Mouse (Mus musculus): ENCODE data around the gene Cryab. TPM values are rescaled to one million over a fixed set of nuclear protein-coding genes. Genes with fewer than 3 reads are reported as not detected.

Cryab gene
- polyA plus RNA-seq, 1 experiment from 2014 or later = 24.7 TPM

DNA sequence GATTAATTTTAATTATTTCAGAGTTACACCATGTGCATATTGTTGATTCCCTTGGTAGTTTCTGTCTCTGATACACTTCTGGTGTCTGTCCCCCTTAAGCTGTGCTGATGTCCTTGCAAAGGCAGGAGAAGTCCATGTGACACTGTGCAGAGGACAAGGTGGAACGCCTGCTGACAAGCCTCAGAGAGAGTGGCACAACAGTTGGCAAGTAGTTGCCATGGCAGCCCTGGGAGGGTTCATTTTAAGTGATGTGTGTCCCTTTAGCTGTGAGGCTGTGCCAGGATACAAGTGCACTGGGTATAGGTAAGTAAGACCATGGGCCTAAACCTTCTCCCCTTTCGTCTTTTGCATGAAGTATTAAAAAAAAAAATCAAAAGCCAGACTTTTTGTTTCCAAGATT, 18.9 kb downstream of the Cryab start:
- WGBS = 85% methylated on average over 2 of the region's 2 CpGs
- H3K9me3 ChIP-seq (replicated peaks) = no peaks in the 10 kb centered on the region
- H3K4me1 ChIP-seq = peaks cover 27% of the 10 kb centered on the region
- H3K27ac ChIP-seq (replicated peaks) = no peak overlapping the region
- peaks cover 12% of the 10 kb centered on the region for H3K36me3 ChIP-seq
- no peak overlapping the region for H3K4me3 ChIP-seq (replicated peaks)
- no peak overlapping the region for H3K4me2 ChIP-seq
- ATAC-seq (ENCODE audit: low FRiP score) = no peak
- H3K9ac ChIP-seq (replicated peaks) = no peak overlapping the region
- no peaks in the 10 kb centered on the region for H3K27me3 ChIP-seq (replicated peaks)

DNA sequence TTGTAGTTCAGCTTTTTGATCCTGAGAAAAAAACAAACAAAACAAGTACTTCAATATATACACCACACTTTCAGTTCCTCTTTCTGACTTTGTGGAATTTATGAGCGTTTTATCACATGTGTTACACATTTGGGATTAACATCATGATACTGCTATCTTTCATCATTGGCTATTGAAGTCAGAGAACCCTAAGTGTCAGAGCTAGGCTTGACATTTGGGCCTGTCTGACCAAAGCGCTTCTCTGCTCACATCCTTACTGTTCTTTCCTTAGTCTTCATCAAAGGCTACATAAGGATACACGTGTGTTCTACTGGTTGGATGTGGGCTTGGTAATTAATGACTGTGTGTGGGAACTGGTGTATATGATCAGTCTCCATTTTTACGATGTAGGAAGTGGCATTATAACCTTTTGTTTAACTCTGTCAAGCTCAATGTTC, 22.9 kb downstream of the Cryab start:
- ATAC-seq (ENCODE audit: low FRiP score) = no peak
- Histone ChIP-seq H3K9ac (replicated peaks) (peak overlapping the region; percentile 92; the same call in 1 of the 2 replicates), H3K27me3 (replicated peaks) (no peaks in the 10 kb centered on the region), H3K9me3 (replicated peaks) (no peaks in the 10 kb centered on the region), H3K4me2 (peak overlapping the region; percentile 73), H3K4me1 (peaks cover 28% of the 10 kb centered on the region), H3K27ac (replicated peaks) (0 out of 2 replicates have a peak overlapping the region, but pooled peaks have one; percentile 95), H3K36me3 (peaks cover 12% of the 10 kb centered on the region), H3K4me3 (replicated peaks) (peak overlapping the region; percentile 89)
- WGBS = 70% methylated on average over 4 of the region's 4 CpGs

GRCm38 (mm10) chr9:50774991-50775612, 24.0 kb downstream of the Cryab start, which contains the start of the genes Alg9 and 1110032A03Rik:
Gene Alg9 (plus strand): TSS chr9:50775019.
Gene 1110032A03Rik (minus strand): TSS chr9:50775520.
- H3K27me3 ChIP-seq (replicated peaks) = no peaks in the 10 kb centered on the region

DNA sequence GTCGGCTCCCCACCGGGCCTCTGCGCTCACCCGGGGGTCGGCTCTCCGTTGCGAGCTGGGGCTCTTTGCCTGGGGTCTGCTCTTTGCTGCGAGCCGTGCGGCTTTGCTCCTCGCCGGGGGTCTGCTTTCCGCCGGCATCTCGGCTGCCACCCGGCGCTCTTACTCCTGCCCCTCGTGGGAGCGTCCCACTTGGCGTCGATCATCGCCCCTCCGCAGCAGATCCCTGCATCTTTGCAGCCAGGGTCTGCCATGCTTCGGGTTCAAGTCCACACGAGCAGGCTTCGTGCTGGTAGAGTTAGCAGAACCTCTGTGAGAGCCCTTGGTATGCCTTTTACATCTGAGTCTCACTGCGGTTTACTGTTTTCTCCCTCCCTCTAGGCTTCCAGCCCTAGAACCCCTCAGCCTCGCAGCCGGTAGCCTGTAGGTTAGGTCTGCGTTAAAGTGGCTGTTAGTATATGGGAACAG, 24.6 kb downstream of the Cryab start:
- peak overlapping the region; percentile 95 for H3K27ac ChIP-seq (replicated peaks)
- H3K4me1 ChIP-seq = peaks cover 23% of the 10 kb centered on the region
- peaks cover 22% of the 10 kb centered on the region for H3K36me3 ChIP-seq
- H3K4me3 ChIP-seq (replicated peaks) = peak overlapping the region; percentile 89
- WGBS = under 1% methylated on average over 29 of the region's 30 CpGs
- H3K27me3 ChIP-seq (replicated peaks) = no peaks in the 10 kb centered on the region
- peak overlapping the region; percentile 73 for H3K4me2 ChIP-seq
- H3K9ac ChIP-seq (replicated peaks) = peak overlapping the region; percentile 92
- peak; percentile 68 for ATAC-seq (ENCODE audit: low FRiP score)
- no peaks in the 10 kb centered on the region for H3K9me3 ChIP-seq (replicated peaks)

More at GRCm38 (mm10) chr9:50774991-50775612, 24.0 kb downstream of the Cryab start, which contains the start of the genes Alg9 and 1110032A03Rik:
- peaks cover 18% of the 10 kb centered on the region for H3K36me3 ChIP-seq
- H3K9me3 ChIP-seq (replicated peaks) = no peaks in the 10 kb centered on the region
- H3K4me3 ChIP-seq (replicated peaks) = peak within 1 kb of the TSS; percentile 89
- H3K9ac ChIP-seq (replicated peaks) = peak within 1 kb of the TSS; percentile 92
- peak; percentile 79 for ATAC-seq (ENCODE audit: low FRiP score)
- H3K4me2 ChIP-seq = peak within 1 kb of the TSS; percentile 73
- H3K27ac ChIP-seq (replicated peaks) = peak within 1 kb of the TSS; percentile 95
- WGBS = under 1% methylated on average over 43 of the region's 51 CpGs
- H3K4me1 ChIP-seq = peaks cover 23% of the 10 kb centered on the region

- Histone ChIP-seq H3K4me1 (peaks cover 23% of the 10 kb centered on the region), H3K27ac (replicated peaks) (peak overlapping the region; percentile 95; the same call in 1 of the 2 replicates), H3K9me3 (replicated peaks) (no peaks in the 10 kb centered on the region), H3K36me3 (peaks cover 25% of the 10 kb centered on the region), H3K27me3 (replicated peaks) (no peaks in the 10 kb centered on the region), H3K4me2 (peak overlapping the region; percentile 73), H3K4me3 (replicated peaks) (peak overlapping the region; percentile 89), H3K9ac (replicated peaks) (peak overlapping the region; percentile 92)
- WGBS = 53% methylated on average over 11 of the region's 11 CpGs
- no peak for ATAC-seq (ENCODE audit: low FRiP score)
Observed at GRCm38 (mm10) chr9:50776162-50776760, 25.1 kb downstream of the Cryab start.

- no peak for ATAC-seq (ENCODE audit: low FRiP score)
- Histone ChIP-seq H3K4me2 (no peak overlapping the region), H3K4me1 (no peaks in the 10 kb centered on the region)
Observed at GRCm38 (mm10) chr9:50782155-50782554, 31.0 kb downstream of the Cryab start.

GRCm38 (mm10) chr9:50795266-50795665, 44.1 kb downstream of the Cryab start:
- Histone ChIP-seq H3K4me2 (no peak overlapping the region), H3K36me3 (peaks cover 46% of the 10 kb centered on the region), H3K27ac (replicated peaks) (no peak overlapping the region), H3K27me3 (replicated peaks) (no peaks in the 10 kb centered on the region), H3K4me1 (no peaks in the 10 kb centered on the region), H3K9me3 (replicated peaks) (no peaks in the 10 kb centered on the region), H3K9ac (replicated peaks) (no peak overlapping the region), H3K4me3 (replicated peaks) (no peak overlapping the region)
- ATAC-seq (ENCODE audit: low FRiP score) = no peak
- WGBS = 90% methylated on average over 3 of the region's 3 CpGs

More at GRCm38 (mm10) chr9:50782155-50782554, 31.0 kb downstream of the Cryab start:
- Histone ChIP-seq H3K27ac (replicated peaks) (no peak overlapping the region), H3K36me3 (peaks cover 67% of the 10 kb centered on the region), H3K9me3 (replicated peaks) (no peaks in the 10 kb centered on the region), H3K27me3 (replicated peaks) (no peaks in the 10 kb centered on the region), H3K4me3 (replicated peaks) (no peak overlapping the region), H3K9ac (replicated peaks) (no peak overlapping the region)
- 82% methylated on average over 2 of the region's 2 CpGs for WGBS

- Histone ChIP-seq H3K4me1 (no peaks in the 10 kb centered on the region), H3K9ac (replicated peaks) (no peak overlapping the region), H3K27me3 (replicated peaks) (no peaks in the 10 kb centered on the region), H3K4me2 (no peak overlapping the region), H3K27ac (replicated peaks) (no peak overlapping the region), H3K36me3 (peaks cover 51% of the 10 kb centered on the region), H3K4me3 (replicated peaks) (no peak overlapping the region), H3K9me3 (replicated peaks) (no peaks in the 10 kb centered on the region)
- no peak for ATAC-seq (ENCODE audit: low FRiP score)
- 92% methylated on average over 8 of the region's 8 CpGs for WGBS
Observed at GRCm38 (mm10) chr9:50796776-50797175, 45.7 kb downstream of the Cryab start.

- Histone ChIP-seq H3K9me3 (replicated peaks) (no peaks in the 10 kb centered on the region), H3K4me1 (no peaks in the 10 kb centered on the region), H3K27ac (replicated peaks) (no peak overlapping the region), H3K27me3 (replicated peaks) (no peaks in the 10 kb centered on the region), H3K9ac (replicated peaks) (no peak overlapping the region), H3K4me3 (replicated peaks) (no peak overlapping the region), H3K36me3 (peaks cover 53% of the 10 kb centered on the region), H3K4me2 (no peak overlapping the region)
- WGBS = 94% methylated on average over 7 of the region's 7 CpGs
- no peak for ATAC-seq (ENCODE audit: low FRiP score)
Observed at GRCm38 (mm10) chr9:50797641-50798040, 46.5 kb downstream of the Cryab start.

DNA sequence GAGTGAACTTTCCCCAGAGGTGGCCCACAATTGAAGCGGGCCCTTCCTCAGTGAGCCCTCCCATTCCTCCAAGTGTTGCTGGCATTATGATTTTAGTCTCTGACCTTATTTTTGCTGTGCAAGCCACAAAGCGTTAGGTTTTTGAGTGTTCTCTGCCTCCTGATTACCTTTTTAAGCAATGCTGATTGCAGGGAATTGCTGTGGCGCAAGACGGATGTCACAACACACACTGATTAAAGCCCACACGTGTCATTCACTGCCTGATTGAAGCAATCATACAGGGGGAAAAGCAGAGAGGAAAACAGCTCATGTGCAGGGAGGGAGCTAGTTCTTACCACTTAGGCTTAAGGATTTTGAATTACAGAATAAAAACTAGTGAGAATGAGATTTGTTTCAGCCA, 47.2 kb downstream of the Cryab start:
- no peaks in the 10 kb centered on the region for H3K9me3 ChIP-seq (replicated peaks)
- H3K4me3 ChIP-seq (replicated peaks) = no peak overlapping the region
- no peaks in the 10 kb centered on the region for H3K4me1 ChIP-seq
- H3K4me2 ChIP-seq = no peak overlapping the region
- no peak overlapping the region for H3K9ac ChIP-seq (replicated peaks)
- 81% methylated on average over 5 of the region's 5 CpGs for WGBS
- H3K36me3 ChIP-seq = peaks cover 58% of the 10 kb centered on the region
- no peak for ATAC-seq (ENCODE audit: low FRiP score)
- no peaks in the 10 kb centered on the region for H3K27me3 ChIP-seq (replicated peaks)
- H3K27ac ChIP-seq (replicated peaks) = no peak overlapping the region

DNA sequence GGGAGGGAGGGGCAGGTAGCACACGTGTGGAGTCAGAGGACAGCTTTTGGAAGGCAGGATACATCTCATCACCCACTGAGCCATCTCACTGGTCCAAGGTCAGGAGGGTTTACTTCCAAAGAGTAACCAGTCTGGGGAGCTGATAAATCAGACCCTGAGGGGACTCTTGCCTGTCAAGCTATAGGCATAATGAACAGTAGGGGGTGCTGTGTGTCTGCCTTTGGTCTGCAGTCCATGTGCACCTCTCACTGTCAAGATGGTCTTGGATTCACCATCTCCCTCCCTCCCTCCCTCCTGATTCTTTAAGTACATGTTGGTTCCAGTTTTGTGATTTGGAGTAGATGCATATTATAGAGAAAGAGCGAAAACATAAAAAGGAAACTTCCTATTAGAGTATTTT, 49.9 kb downstream of the Cryab start:
- Histone ChIP-seq H3K4me2 (no peak overlapping the region), H3K36me3 (peaks cover 66% of the 10 kb centered on the region), H3K27ac (replicated peaks) (no peak overlapping the region)

More for the DNA sequence above, 49.9 kb downstream of the Cryab start:
- 57% methylated on average over 2 of the region's 2 CpGs for WGBS
- no peak for ATAC-seq (ENCODE audit: low FRiP score)
- Histone ChIP-seq H3K9ac (replicated peaks) (no peak overlapping the region), H3K9me3 (replicated peaks) (no peaks in the 10 kb centered on the region), H3K4me3 (replicated peaks) (no peak overlapping the region), H3K27me3 (replicated peaks) (no peaks in the 10 kb centered on the region), H3K4me1 (no peaks in the 10 kb centered on the region)

Measured in neural tube, embryonic 15.5 days (tissue).